Mouse (Mus musculus) G1E (cell line): ENCODE measurements around the gene Ccdc91. TPM values are rescaled to one million over a fixed set of nuclear protein-coding genes. Genes with fewer than 3 reads are reported as not detected.

ENCODE experiments used
- ATAC-seq: 2 replicates; pipeline ENCODE4 v1.8.0; 2016; ENCODE audit warnings: mild to moderate bottlenecking; ENCODE audit not compliant: insufficient number of reproducible peaks, poor library complexity, low FRiP score, severe bottlenecking; ENCODE audit errors: extremely low read depth
- DNase-seq: peaks from one replicate; pipeline ENCODE4 v3.0.0; 2012; ENCODE audit warnings: low spot score
- H3K27me3 ChIP-seq: 2 replicates; pipeline ENCODE4 v1.6.1; 2012; ENCODE audit warnings: mild to moderate bottlenecking, low read length, inconsistent platforms; ENCODE audit not compliant: insufficient read depth
- H3K36me3 ChIP-seq: replicated peaks from 2 replicates; pipeline ENCODE3; 2012; ENCODE audit warnings: mild to moderate bottlenecking, inconsistent platforms
- H3K4me1 ChIP-seq: 2 replicates; pipeline ENCODE4 v1.6.1; 2012; ENCODE audit warnings: low read depth, low read length, inconsistent platforms, mixed read lengths; ENCODE audit not compliant: insufficient read depth
- H3K4me3 ChIP-seq: 2 replicates; pipeline ENCODE4 v1.5.1; 2012; ENCODE audit warnings: low read depth, mild to moderate bottlenecking, inconsistent platforms, low read length, moderate library complexity, mixed read lengths
- H3K9me3 ChIP-seq: replicated peaks from 2 replicates; pipeline ENCODE4 v1.6.1; 2012; ENCODE audit warnings: inconsistent platforms
- CTCF ChIP-seq: IDR thresholded peaks from 2 replicates; pipeline ENCODE4 v1.5.1; 2012; ENCODE audit warnings: low read depth, low read length, inconsistent platforms, mixed read lengths
- GATA1 ChIP-seq: IDR thresholded peaks from 2 replicates; pipeline ENCODE4 v1.6.1; 2012; ENCODE audit warnings: borderline replicate concordance, low read length, inconsistent platforms, mixed read lengths
- GATA2 ChIP-seq: IDR thresholded peaks from 2 replicates; pipeline ENCODE4 v1.6.1; 2012; ENCODE audit warnings: low read depth, low read length, inconsistent platforms, borderline replicate concordance
- POLR2AphosphoS5 ChIP-seq: IDR thresholded peaks from 2 replicates; pipeline ENCODE4 v1.6.1; 2012; ENCODE audit warnings: low read depth, low read length, inconsistent platforms; ENCODE audit not compliant: insufficient replicate concordance
- TAL1 ChIP-seq: conservative IDR thresholded peaks from 2 replicates; pipeline ENCODE4 v1.6.1; 2012; ENCODE audit warnings: low read depth, low read length, inconsistent platforms, mixed read lengths
- polyA plus RNA-seq: library from polyadenylated mRNA; stranded (reverse); fragments of >175 nt; gene quantifications from 2 replicates; pipeline ENCODE4 v1.2.3, GENCODE M21; 2012
- total RNA-seq, 2 experiments: library from RNA; stranded (forward) in 1 of 2; stranded (reverse) in 1 of 2; fragments of 200-1000 nt in 1 of 2; fragments of >200 nt in 1 of 2; fragmentation: Nextera tagmentation in 1 of 2; gene quantifications; 2 replicates each; pipeline ENCODE4 v1.2.3; 2014 to 2017

The Ccdc91 gene
- total RNA-seq (2014; fragmentation: Nextera tagmentation), result 14.4 and 15.1 TPM in 2 replicates
- 51.4 and 52.8 TPM in 2 replicates for total RNA-seq (2017)
- polyA plus RNA-seq, result 21.1 and 22.6 TPM in 2 replicates

DNA sequence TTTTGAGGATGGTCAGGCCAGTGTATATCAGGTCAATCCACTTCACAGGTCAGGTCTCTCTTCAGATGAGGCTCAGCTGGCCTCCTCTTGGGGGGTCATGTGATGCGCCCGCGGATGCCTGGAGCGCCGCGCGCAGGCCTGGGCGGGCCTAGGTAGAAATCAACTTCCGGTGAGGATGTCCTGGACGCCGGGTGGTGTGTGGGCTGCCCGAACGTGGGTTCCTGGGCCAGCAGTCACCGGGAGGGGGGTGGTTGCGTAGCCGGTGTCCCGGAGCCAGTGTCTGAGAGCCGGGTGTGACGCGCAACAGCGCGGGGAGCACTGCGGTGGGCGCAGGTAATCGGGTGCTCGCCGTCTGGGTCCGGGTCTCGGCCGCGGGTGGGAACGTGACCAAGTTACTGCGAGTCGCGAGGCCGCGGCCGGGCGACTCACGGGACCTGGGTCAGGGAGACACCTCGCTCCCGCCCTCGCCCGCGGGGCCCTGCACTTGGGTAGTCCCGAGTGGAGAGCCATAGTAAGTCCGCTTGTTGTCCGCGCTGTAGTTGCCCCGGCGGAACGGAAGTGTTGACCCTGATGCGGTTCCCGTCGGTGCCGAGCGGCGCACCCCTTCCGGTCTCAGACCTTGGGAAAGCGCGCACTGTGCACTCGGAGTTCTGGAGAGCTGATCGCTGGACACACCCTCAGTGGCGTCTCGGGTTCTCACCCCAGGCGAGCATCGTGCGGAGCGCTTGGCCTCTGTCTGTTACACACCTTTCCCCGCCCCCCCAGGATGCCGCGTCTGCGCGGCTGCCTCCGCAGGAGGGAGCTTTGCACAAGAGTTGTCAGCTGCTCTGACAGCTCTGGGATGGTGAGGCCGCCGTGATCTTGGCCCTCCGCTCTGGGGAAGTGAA is at the start of gene Ccdc91:
Gene Ccdc91, plus strand, starts transcription at position 102 of the 887 bp plus-strand sequence.
- H3K27me3 ChIP-seq, result 0 out of 2 replicates have a peak, but pooled peaks cover 3% of the 10 kb centered on the region
- H3K9me3 ChIP-seq, result no peaks in the 10 kb centered on the region
- peaks cover 19% of the 10 kb centered on the region for H3K4me1 ChIP-seq
- TF ChIP-seq CTCF (no peak), POLR2AphosphoS5 (no peak), TAL1 (no peak), GATA1 (no peak), GATA2 (no peak)
- DNase-seq, result peak; percentile 81
- peak within 1 kb of the TSS; percentile 91 for H3K4me3 ChIP-seq
- ATAC-seq, result peak; percentile 92
- H3K36me3 ChIP-seq, result peaks cover 4% of the 10 kb centered on the region

DNA sequence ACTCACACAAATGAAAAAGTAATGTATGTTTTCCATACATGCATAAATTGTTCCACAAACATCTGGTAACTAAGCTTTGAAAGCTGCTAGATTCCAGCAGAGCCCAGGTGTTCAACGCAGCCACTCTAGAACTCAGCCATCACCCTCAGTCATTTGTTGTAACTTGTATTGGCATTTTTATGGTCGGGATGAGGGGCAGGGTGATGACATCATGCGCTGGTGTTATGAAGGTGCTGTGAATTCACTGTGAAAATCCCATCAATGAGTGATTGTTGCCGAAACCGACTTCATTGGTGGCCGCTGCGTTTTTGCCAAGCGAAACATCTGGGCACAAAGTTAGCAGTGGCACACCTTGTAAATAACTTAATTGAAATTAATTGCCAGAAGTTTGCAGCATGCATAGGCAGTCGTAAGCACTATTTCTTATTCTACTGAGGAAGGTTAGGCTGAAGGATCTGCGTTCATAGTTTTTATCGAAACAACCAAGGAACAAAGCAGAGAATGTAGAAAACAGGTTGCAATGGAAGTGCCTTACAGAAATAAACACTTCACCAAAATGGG is 48.6 kb upstream of the Ccdc91 start:
- Histone ChIP-seq H3K4me3 (no peak overlapping the region), H3K4me1 (no peaks in the 10 kb centered on the region), H3K27me3 (0 out of 2 replicates have a peak, but pooled peaks cover 4% of the 10 kb centered on the region), H3K9me3 (no peaks in the 10 kb centered on the region), H3K36me3 (no peaks in the 10 kb centered on the region)
- DNase-seq (no peak), ATAC-seq (no peak)
- no peak for TF ChIP-seq GATA1
- TF ChIP-seq POLR2AphosphoS5, result no peak
- TF ChIP-seq CTCF, result no peak
- TF ChIP-seq TAL1, result no peak
- no peak for TF ChIP-seq GATA2

DNA sequence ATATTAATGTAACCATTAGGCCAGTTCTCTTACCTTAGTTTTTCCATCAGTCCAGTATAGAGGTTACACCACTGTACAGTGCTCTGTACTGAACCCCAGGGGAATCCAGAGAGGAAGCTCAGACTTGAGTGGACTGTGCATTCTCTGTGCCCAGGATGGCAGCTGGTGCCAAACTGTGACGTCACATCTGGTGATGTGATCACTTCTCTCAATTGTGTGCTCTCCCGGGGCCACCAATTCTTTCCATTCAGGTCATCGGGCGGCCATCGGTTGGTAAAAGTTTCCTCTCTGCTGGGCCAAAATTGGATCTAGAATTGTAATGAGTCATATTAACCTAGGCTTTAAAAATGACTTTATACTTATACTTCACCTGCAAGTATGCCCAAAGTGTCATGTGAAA is 19.9 kb upstream of the Ccdc91 start:
- no peak overlapping the region for H3K4me3 ChIP-seq
- DNase-seq (no peak), ATAC-seq (no peak)
- H3K27me3 ChIP-seq, result no peaks in the 10 kb centered on the region
- no peaks in the 10 kb centered on the region for H3K4me1 ChIP-seq
- no peaks in the 10 kb centered on the region for H3K36me3 ChIP-seq
- no peak for TF ChIP-seq CTCF
- TF ChIP-seq GATA1, result no peak
- no peak for TF ChIP-seq TAL1
- no peak for TF ChIP-seq POLR2AphosphoS5
- H3K9me3 ChIP-seq, result peaks cover 5% of the 10 kb centered on the region

DNA sequence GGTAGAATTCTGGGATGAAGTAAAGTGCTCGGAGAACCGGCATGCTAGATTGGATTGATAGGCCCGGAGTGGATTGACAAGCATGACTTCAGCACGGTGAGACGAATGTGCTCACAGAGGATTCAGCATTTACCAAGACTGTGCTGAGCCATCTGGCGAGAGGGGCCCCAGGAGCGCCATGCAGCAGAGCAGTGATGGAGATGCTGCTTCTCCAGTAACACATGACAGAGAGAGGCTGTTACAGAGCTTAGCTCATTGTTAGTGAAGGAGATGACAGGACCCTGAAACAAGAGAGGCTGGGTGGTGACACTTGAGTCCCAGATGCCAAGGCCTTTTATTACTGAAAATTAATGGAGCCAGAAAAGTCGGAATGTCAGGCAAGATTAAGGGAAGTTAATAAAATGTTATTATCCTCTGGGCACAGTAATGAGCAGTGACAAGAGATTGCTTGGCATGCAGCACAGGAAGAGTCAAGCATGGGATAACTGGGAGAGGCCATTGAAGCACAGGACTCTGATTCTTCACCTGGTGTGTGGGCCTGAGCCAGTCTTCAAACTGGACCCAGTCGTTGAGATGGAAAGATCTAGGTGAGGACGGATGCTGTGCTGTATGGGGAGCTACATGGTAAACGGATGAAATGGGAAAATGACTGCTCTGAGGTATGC is 16.9 kb upstream of the Ccdc91 start:
- no peaks in the 10 kb centered on the region for H3K4me1 ChIP-seq
- TF ChIP-seq POLR2AphosphoS5 (no peak), GATA2 (no peak), TAL1 (no peak), CTCF (no peak), GATA1 (no peak)

DNA sequence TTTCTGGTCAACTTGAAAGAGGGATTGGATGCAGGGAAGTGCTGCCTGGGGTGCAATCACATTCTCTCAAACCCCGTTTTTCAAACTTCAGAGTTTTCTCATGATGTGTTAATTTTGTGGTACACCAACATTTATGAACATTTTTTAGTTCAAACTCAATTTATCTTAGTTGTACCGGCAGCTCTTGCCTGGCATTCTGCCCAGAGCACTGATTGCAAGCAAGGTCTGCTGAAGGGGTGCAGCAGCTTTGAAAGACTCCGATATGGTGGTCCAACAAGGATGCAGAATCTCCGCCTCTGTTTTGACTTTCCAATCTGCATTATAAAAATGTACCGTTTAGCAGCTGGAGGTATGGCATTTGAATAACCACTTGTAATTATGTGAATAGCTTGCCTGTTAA is 5.6 kb upstream of the Ccdc91 start:
- no peak overlapping the region for H3K4me3 ChIP-seq
- H3K27me3 ChIP-seq, result 0 out of 2 replicates have a peak, but pooled peaks cover 3% of the 10 kb centered on the region
- H3K9me3 ChIP-seq, result no peaks in the 10 kb centered on the region
- no peak for ATAC-seq
- H3K36me3 ChIP-seq, result no peaks in the 10 kb centered on the region
- no peak for DNase-seq
- 0 out of 2 replicates have a peak, but pooled peaks cover 6% of the 10 kb centered on the region for H3K4me1 ChIP-seq
- TF ChIP-seq POLR2AphosphoS5 (no peak), GATA1 (no peak), TAL1 (no peak), GATA2 (no peak), CTCF (no peak)

More for the DNA sequence above, 16.9 kb upstream of the Ccdc91 start:
- ATAC-seq (no peak), DNase-seq (no peak)
- H3K36me3 ChIP-seq, result no peaks in the 10 kb centered on the region
- H3K4me3 ChIP-seq, result no peak overlapping the region
- no peaks in the 10 kb centered on the region for H3K9me3 ChIP-seq
- H3K27me3 ChIP-seq, result no peaks in the 10 kb centered on the region

DNA sequence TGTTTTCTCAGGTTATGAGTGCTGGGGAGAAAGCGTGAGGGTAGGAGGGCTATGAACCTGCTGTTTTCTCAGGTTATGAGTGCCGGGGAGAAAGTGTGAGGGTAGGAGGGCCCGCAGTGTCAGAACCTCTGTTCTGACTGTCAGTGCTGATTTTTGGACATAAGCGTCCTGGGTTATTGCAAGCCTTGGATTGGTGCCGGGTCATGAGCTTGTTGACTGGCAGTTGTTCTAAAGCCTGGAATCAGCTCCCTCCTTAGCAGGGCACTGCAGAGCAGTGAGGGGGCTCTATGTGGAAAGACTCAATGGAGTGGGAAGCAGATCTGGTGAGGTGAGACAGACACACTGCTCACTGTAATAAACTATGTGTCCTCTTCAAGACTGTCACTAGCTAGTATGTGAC is 5.5 kb downstream of the Ccdc91 start:
- Histone ChIP-seq H3K36me3 (peaks cover 10% of the 10 kb centered on the region), H3K27me3 (no peaks in the 10 kb centered on the region), H3K4me3 (no peak overlapping the region), H3K9me3 (no peaks in the 10 kb centered on the region), H3K4me1 (peaks cover 8% of the 10 kb centered on the region)
- DNase-seq (no peak), ATAC-seq (no peak)
- TF ChIP-seq CTCF (no peak), GATA1 (no peak), GATA2 (no peak), TAL1 (no peak), POLR2AphosphoS5 (no peak)
